Mouse (Mus musculus) lung, postnatal 0 days (tissue): Measurements from ENCODE around the gene Rgl3. TPM values are rescaled to one million over a fixed set of nuclear protein-coding genes. Genes with fewer than 3 reads are reported as not detected.

ENCODE experiments used
- ATAC-seq: fragments of 200-750 bp; cut with Nextera tagmentation; 2 replicates; pipeline ENCODE4 v1.8.0; 2017; ENCODE audit warnings: moderate library complexity
- DNase-seq: peaks from one replicate; pipeline ENCODE4 v3.0.0-alpha.2; 2016; ENCODE audit warnings: low spot score
- H3K27ac ChIP-seq: fragments of 300-500 bp; sonication (generic); 2 replicates; pipeline ENCODE4 v1.5.1; 2014; ENCODE audit warnings: antibody characterized with exemption, mild to moderate bottlenecking, low read length, mixed read lengths
- H3K27me3 ChIP-seq: fragments of 300-500 bp; sonication (generic); replicated peaks from 2 replicates; pipeline ENCODE4 v1.6.1; 2014; ENCODE audit warnings: low read length, mixed read lengths; ENCODE audit not compliant: insufficient read depth
- H3K36me3 ChIP-seq: fragments of 300-500 bp; sonication (generic); 2 replicates; pipeline ENCODE4 v1.6.1; 2014; ENCODE audit warnings: low read length, mixed read lengths; ENCODE audit not compliant: insufficient read depth
- H3K4me1 ChIP-seq: fragments of 300-500 bp; sonication (generic); 2 replicates; pipeline ENCODE4 v1.6.1; 2014; ENCODE audit warnings: antibody characterized with exemption, low read depth, low read length, mixed read lengths; ENCODE audit not compliant: insufficient read depth
- H3K4me2 ChIP-seq: fragments of 300-500 bp; sonication (generic); replicated peaks from 2 replicates; pipeline ENCODE4 v1.6.1; 2014; ENCODE audit warnings: low read depth, mild to moderate bottlenecking, low read length, moderate library complexity, mixed read lengths
- H3K4me3 ChIP-seq: fragments of 300-500 bp; sonication (generic); 2 replicates; pipeline ENCODE4 v1.5.1; 2014; ENCODE audit warnings: low read depth, low read length
- H3K9ac ChIP-seq: fragments of 300-500 bp; sonication (generic); replicated peaks from 2 replicates; pipeline ENCODE4 v1.6.1; 2014; ENCODE audit warnings: low read depth, mild to moderate bottlenecking
- H3K9me3 ChIP-seq: fragments of 300-500 bp; sonication (generic); 2 replicates; pipeline ENCODE4 v1.6.1; 2016; ENCODE audit warnings: low read length, mixed read lengths
- CTCF ChIP-seq: IDR thresholded peaks from 2 replicates; pipeline ENCODE4 v1.5.1; 2016; ENCODE audit warnings: antibody characterized with exemption, mild to moderate bottlenecking
- EP300 ChIP-seq: IDR thresholded peaks from 2 replicates; pipeline ENCODE4 v1.6.1; 2016; ENCODE audit warnings: antibody characterized with exemption, mild to moderate bottlenecking, control low read depth
- WGBS: fragments of 180-500 bp; shearing (Covaris S2); extraction: QIAGEN DNeasy Blood & Tissue Kit; methylation state at CpG from one replicate; pipeline ENCODE4 v1.1.7; 2014; 5-methylcytosine and 5-hydroxymethylcytosine counted together
- polyA plus RNA-seq: library from polyadenylated mRNA; unstranded; fragments of >200 nt; fragmentation: Nextera tagmentation; extraction: Ambion mirVana; gene quantifications from 2 replicates; pipeline ENCODE4 v1.2.1, GENCODE M21; 2015

Rgl3 gene
- 6.0 and 6.4 TPM in 2 replicates for polyA plus RNA-seq

- peak within 1 kb of the TSS; percentile 16; the same call in 1 of the 2 replicates for H3K9ac ChIP-seq
- peaks cover 13% of the 10 kb centered on the region for H3K4me1 ChIP-seq
- H3K4me3 ChIP-seq = peak within 1 kb of the TSS; percentile 45
- DNase-seq = peak; percentile 62
- TF ChIP-seq EP300 (no peak), CTCF (no peak)
- H3K27me3 ChIP-seq = peaks cover 25% of the 10 kb centered on the region; the same call in 1 of the 2 replicates
- peak; percentile 79 for ATAC-seq
- H3K4me2 ChIP-seq = peak within 1 kb of the TSS; percentile 91
- no peaks in the 10 kb centered on the region for H3K9me3 ChIP-seq
- WGBS = 1% methylated on average over 37 of the region's 42 CpGs
- H3K27ac ChIP-seq = no peak within 1 kb of the TSS
- H3K36me3 ChIP-seq = no peaks in the 10 kb centered on the region
Measured at GRCm38 (mm10) chr9:21989230-21990110, at the start of gene Rgl3. Gene Rgl3 (minus strand): TSS chr9:21989446.

DNA sequence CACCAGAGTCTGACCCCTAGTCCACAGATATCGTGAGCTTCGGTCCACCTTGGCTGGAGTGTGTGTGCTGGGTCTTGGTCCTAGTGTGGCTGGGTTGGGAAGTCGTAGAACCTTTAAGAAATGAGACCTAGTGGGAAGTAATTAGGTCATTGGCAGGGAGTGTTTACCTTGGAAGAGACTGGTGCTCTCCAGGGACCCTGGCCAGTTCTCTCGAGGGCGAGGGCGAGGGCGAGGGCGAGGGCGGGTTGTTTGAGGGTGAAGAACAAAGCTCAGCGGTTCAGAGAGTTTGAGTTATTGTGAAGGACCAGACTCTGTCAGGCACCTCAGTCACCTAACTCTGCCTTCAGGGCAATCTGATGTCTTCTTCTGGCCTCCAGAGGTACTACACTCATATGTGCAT is 48.6 kb upstream of the Rgl3 start:
- no peak for ATAC-seq
- H3K4me2 ChIP-seq = no peak overlapping the region
- H3K4me1 ChIP-seq = no peaks in the 10 kb centered on the region
- no peaks in the 10 kb centered on the region for H3K27me3 ChIP-seq
- H3K9ac ChIP-seq = no peak overlapping the region
- 43% methylated on average over 10 of the region's 10 CpGs for WGBS
- no peak for TF ChIP-seq EP300
- no peak for TF ChIP-seq CTCF
- DNase-seq = no peak
- no peak overlapping the region for H3K27ac ChIP-seq
- H3K36me3 ChIP-seq = no peaks in the 10 kb centered on the region
- no peaks in the 10 kb centered on the region for H3K9me3 ChIP-seq
- H3K4me3 ChIP-seq = no peak overlapping the region

- DNase-seq = no peak
- no peak for ATAC-seq
- Histone ChIP-seq H3K4me2 (no peak overlapping the region), H3K9me3 (no peaks in the 10 kb centered on the region), H3K4me3 (no peak overlapping the region), H3K4me1 (no peaks in the 10 kb centered on the region), H3K9ac (no peak overlapping the region), H3K27me3 (no peaks in the 10 kb centered on the region), H3K36me3 (no peaks in the 10 kb centered on the region), H3K27ac (no peak overlapping the region)
- TF ChIP-seq EP300 (no peak), CTCF (no peak)
- WGBS = 57% methylated on average over 6 of the region's 6 CpGs
Measured at GRCm38 (mm10) chr9:22035300-22036044, 46.2 kb upstream of the Rgl3 start.

- H3K4me3 ChIP-seq = no peak overlapping the region
- ATAC-seq (no peak), DNase-seq (no peak)
- no peak for TF ChIP-seq CTCF
- no peak for TF ChIP-seq EP300
- H3K4me2 ChIP-seq = no peak overlapping the region
- no peaks in the 10 kb centered on the region for H3K27me3 ChIP-seq
- 86% methylated on average over 9 of the region's 9 CpGs for WGBS
- H3K36me3 ChIP-seq = no peaks in the 10 kb centered on the region
- H3K9me3 ChIP-seq = no peaks in the 10 kb centered on the region
- H3K4me1 ChIP-seq = no peaks in the 10 kb centered on the region
- no peak overlapping the region for H3K9ac ChIP-seq
- no peak overlapping the region for H3K27ac ChIP-seq
Measured at GRCm38 (mm10) chr9:22030386-22030785, 41.1 kb upstream of the Rgl3 start.

DNA sequence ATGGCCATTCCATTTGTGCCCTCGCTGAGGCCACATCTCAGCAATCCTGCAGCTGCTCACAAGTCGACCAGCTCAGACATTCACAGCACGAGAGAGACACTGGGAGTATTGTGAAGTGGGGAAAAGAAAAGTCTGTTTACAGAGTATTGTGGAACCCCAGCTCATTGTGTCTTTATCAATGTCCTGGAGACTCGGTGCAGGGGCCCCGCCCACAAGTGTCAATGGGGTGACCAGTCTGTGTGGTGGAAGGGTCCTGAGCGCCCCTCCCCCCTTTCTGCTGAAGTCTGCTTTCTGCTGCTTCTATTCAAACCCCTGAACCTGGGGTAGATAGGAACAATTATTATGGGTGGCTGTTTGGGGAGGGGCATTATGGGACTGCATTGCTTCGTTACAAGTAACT is 39.2 kb upstream of the Rgl3 start:
- ATAC-seq (no peak), DNase-seq (no peak)
- no peaks in the 10 kb centered on the region for H3K36me3 ChIP-seq
- no peak overlapping the region for H3K4me2 ChIP-seq
- no peaks in the 10 kb centered on the region for H3K4me1 ChIP-seq
- H3K9me3 ChIP-seq = no peaks in the 10 kb centered on the region
- H3K4me3 ChIP-seq = no peak overlapping the region
- H3K27me3 ChIP-seq = no peaks in the 10 kb centered on the region
- TF ChIP-seq EP300 = no peak
- TF ChIP-seq CTCF = no peak
- WGBS = 34% methylated on average over 7 of the region's 7 CpGs
- H3K27ac ChIP-seq = no peak overlapping the region
- H3K9ac ChIP-seq = no peak overlapping the region

DNA sequence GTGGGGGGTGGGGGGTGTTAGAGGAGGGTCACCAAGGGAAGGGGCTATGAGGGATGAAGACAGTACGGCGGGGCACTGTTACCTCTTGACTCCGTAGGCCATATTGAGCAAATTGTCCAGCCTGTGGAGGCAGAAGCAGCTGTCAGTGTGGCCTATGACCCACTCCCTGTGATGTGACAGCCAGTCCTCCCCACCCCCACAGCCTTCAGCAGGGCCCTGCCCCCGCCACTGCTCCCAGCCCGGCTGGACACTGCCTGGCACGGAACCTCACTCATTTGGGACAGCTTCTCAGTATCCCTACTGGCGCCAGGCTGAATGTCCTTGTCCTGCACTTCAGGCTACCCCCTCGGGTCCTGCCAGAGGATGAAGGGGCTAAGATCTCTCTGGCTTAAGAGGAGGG is 35.3 kb upstream of the Rgl3 start:
- TF ChIP-seq EP300 = no peak
- no peak for TF ChIP-seq CTCF
- no peak overlapping the region for H3K9ac ChIP-seq
- no peaks in the 10 kb centered on the region for H3K4me1 ChIP-seq
- H3K9me3 ChIP-seq = no peaks in the 10 kb centered on the region
- no peaks in the 10 kb centered on the region for H3K27me3 ChIP-seq
- ATAC-seq (peak; percentile 47; the same call in 1 of the 2 replicates), DNase-seq (no peak)
- H3K36me3 ChIP-seq = no peaks in the 10 kb centered on the region
- H3K4me3 ChIP-seq = no peak overlapping the region
- no peak overlapping the region for H3K27ac ChIP-seq
- no peak overlapping the region for H3K4me2 ChIP-seq
- WGBS = 36% methylated on average over 8 of the region's 8 CpGs
